Mouse (Mus musculus) stomach, embryonic 14.5 days (tissue): ENCODE measurements around the gene Nfkbil1. TPM values are rescaled to one million over a fixed set of nuclear protein-coding genes. Genes with fewer than 3 reads are reported as not detected.

Source experiments
- ATAC-seq: fragments of 200-750 bp; cut with Nextera tagmentation; 2 replicates; pipeline ENCODE4 v1.8.0; 2017; ENCODE audit warnings: low read depth, moderate TSS enrichment; ENCODE audit not compliant: insufficient number of reproducible peaks, insufficient read depth, low FRiP score
- H3K27ac ChIP-seq: fragments of 300-500 bp; sonication (generic); 2 replicates; pipeline ENCODE4 v1.5.1; 2014; ENCODE audit warnings: mild to moderate bottlenecking, low read length, moderate library complexity, mixed read lengths
- H3K27me3 ChIP-seq: fragments of 300-500 bp; sonication (generic); 2 replicates; pipeline ENCODE4 v1.6.1; 2014; ENCODE audit warnings: low read length, control low read depth, mixed read lengths; ENCODE audit not compliant: control insufficient read depth, insufficient read depth
- H3K36me3 ChIP-seq: fragments of 300-500 bp; sonication (generic); 2 replicates; pipeline ENCODE4 v1.6.1; 2014; ENCODE audit warnings: mild to moderate bottlenecking, control low read depth, low read length, moderate library complexity, mixed read lengths; ENCODE audit not compliant: control insufficient read depth, insufficient read depth
- H3K4me1 ChIP-seq: fragments of 300-500 bp; sonication (generic); 2 replicates; pipeline ENCODE4 v1.6.1; 2014; ENCODE audit warnings: low read length, control low read depth, mixed read lengths; ENCODE audit not compliant: control insufficient read depth, insufficient read depth
- H3K4me2 ChIP-seq: fragments of 300-500 bp; sonication (generic); replicated peaks from 2 replicates; pipeline ENCODE4 v1.6.1; 2014; ENCODE audit warnings: low read depth, low read length, control low read depth
- H3K4me3 ChIP-seq: fragments of 300-500 bp; sonication (generic); 2 replicates; pipeline ENCODE4 v1.5.1; 2014; ENCODE audit warnings: low read depth, low read length, control low read depth
- H3K9ac ChIP-seq: fragments of 300-500 bp; sonication (generic); replicated peaks from 2 replicates; pipeline ENCODE4 v1.6.1; 2014; ENCODE audit warnings: low read depth, mild to moderate bottlenecking, control low read depth, low read length, moderate library complexity, mixed read lengths
- H3K9me3 ChIP-seq: fragments of 300-500 bp; sonication (generic); 2 replicates; pipeline ENCODE4 v1.6.1; 2016; ENCODE audit warnings: low read depth, low read length, control low read depth; ENCODE audit not compliant: control insufficient read depth
- WGBS: fragments of 180-500 bp; shearing (Covaris S2); extraction: QIAGEN DNeasy Blood & Tissue Kit; methylation state at CpG from one replicate; pipeline ENCODE4 v1.1.7; 2014; 5-methylcytosine and 5-hydroxymethylcytosine counted together
- polyA plus RNA-seq: library from polyadenylated mRNA; unstranded; fragments of >200 nt; fragmentation: Nextera tagmentation; extraction: Ambion mirVana; gene quantifications from 2 replicates; pipeline ENCODE4 v1.2.1, GENCODE M21; 2014

Nfkbil1 gene
- polyA plus RNA-seq, 1 experiment from 2014 or later: 3.5 TPM

GRCm38 (mm10) chr17:35257378-35257777 is 21.8 kb upstream of the Nfkbil1 start:
- Histone ChIP-seq H3K36me3 (peaks cover 19% of the 10 kb centered on the region), H3K27ac (no peak overlapping the region), H3K9ac (no peak overlapping the region), H3K4me1 (no peaks in the 10 kb centered on the region), H3K9me3 (no peaks in the 10 kb centered on the region), H3K4me2 (no peak overlapping the region), H3K4me3 (no peak overlapping the region), H3K27me3 (no peaks in the 10 kb centered on the region)
- 64% methylated on average over 1 of the region's 1 CpGs for WGBS
- ATAC-seq: no peak

GRCm38 (mm10) chr17:35255704-35256103 is 20.1 kb upstream of the Nfkbil1 start:
- Histone ChIP-seq H3K27ac (no peak overlapping the region), H3K4me3 (no peak overlapping the region), H3K4me2 (no peak overlapping the region), H3K4me1 (no peaks in the 10 kb centered on the region), H3K36me3 (peaks cover 34% of the 10 kb centered on the region), H3K9ac (no peak overlapping the region), H3K27me3 (no peaks in the 10 kb centered on the region), H3K9me3 (no peaks in the 10 kb centered on the region)
- ATAC-seq: no peak
- 52% methylated on average over 4 of the region's 4 CpGs for WGBS

DNA sequence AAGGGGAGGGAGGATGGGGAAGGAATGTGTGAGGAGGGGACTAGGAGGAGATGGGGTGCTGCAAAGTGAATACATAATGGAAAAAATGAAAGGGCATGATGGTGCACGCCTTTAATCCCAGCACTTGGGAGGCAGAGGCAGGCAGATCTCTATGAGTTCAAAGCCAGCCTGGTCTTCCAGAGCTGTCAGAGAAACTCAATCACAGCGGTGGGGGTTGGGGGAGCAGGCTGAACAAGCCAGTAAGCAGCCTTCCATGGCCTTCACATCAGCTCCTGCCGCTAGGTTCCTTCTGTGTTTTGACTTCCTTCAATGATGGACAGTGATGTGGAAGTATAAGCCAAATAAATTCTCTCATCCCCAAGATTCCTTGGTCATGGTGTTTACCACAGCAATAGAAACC is 19.7 kb upstream of the Nfkbil1 start:
- Histone ChIP-seq H3K4me3 (no peak overlapping the region), H3K27me3 (no peaks in the 10 kb centered on the region), H3K27ac (no peak overlapping the region), H3K4me1 (no peaks in the 10 kb centered on the region), H3K9me3 (no peaks in the 10 kb centered on the region), H3K4me2 (no peak overlapping the region), H3K9ac (no peak overlapping the region), H3K36me3 (peaks cover 38% of the 10 kb centered on the region)
- no peak for ATAC-seq
- 72% methylated on average over 3 of the region's 3 CpGs for WGBS

DNA sequence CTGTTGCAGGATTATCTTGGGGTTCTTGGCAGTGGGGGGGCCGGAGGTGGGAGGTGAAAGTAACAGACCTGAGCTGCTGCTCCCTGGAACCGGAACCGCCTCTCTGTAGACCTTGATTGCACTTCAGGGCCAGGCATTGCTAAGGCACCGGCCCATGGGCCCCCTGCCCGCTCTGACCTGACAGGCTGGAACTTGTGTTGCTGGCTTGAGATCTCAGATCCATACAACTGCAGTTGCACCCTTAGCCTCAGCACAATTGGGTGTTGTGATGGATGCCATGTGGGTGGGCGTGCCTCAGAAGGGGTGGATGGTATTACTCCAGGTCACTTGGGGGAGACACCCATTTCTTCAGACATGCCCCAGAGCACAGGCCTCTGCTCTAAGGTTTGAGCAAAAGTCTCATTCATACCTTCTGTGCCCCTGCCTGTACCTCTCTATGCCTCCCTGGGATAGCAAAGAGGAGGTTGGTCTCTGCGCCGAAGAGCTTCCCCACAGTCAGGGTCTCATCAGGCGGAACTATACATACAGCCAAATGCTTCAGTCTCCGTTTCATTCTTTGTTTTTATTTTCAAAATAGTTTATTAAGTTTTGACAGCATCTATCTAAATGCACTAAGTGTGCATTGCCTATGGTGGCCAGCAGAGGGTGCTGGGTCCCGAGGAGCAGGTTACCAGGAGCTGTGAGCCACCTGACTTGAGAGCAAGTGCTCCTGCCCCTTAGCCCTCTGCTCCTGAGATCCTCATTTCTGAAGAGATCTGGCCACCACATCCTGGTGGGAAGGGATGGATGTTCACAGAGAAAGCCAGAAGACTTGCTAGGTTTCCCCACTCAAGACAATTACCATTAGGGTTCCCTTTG is 18.9 kb upstream of the Nfkbil1 start:
- H3K27ac ChIP-seq: no peak overlapping the region
- H3K4me3 ChIP-seq: no peak overlapping the region
- ATAC-seq: peak; percentile 17; the same call in 1 of the 2 replicates
- H3K4me2 ChIP-seq: no peak overlapping the region
- no peaks in the 10 kb centered on the region for H3K9me3 ChIP-seq
- WGBS: 67% methylated on average over 11 of the region's 11 CpGs
- H3K27me3 ChIP-seq: no peaks in the 10 kb centered on the region
- no peaks in the 10 kb centered on the region for H3K4me1 ChIP-seq
- no peak overlapping the region for H3K9ac ChIP-seq
- H3K36me3 ChIP-seq: peaks cover 46% of the 10 kb centered on the region

DNA sequence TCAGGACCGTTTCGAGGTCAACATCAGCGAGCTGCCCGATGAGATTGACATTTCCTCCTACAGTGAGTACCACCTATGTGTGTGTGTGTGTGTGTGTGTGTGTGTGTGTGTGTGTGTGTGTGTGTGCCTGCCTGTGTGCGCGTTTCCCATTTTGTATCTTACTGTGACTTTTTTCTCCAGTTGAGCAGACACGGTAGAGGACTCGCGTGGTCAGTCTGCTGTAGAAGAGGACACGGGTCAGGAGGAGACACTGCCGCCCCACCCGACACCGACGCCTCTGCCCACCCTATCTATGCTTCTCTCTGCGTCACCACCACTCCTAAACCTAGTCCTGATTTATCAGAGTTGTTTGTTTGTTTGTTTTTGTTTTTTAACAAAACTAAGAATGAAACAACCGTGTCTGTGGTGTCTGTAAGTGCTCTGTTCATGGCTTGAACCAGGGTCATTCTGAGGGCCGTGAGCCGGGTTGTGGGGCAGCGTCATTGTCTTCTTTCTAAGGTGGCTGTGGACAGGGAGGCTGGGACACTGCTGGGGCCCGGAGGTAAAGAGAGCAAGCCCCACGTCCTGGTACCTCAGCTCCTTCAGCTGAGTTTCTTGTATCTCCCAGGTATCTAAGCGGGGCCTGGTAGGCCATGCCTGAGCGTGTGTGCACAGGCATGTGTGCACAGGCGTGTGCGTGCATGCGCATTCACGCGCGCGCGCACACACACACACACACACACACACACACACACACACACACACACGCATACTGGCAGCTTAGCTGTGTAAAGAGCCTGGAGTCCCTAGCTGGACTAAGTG is 17.9 kb upstream of the Nfkbil1 start:
- no peaks in the 10 kb centered on the region for H3K9me3 ChIP-seq
- H3K4me1 ChIP-seq: no peaks in the 10 kb centered on the region
- H3K36me3 ChIP-seq: peaks cover 56% of the 10 kb centered on the region
- no peak overlapping the region for H3K4me2 ChIP-seq
- H3K4me3 ChIP-seq: no peak overlapping the region
- no peaks in the 10 kb centered on the region for H3K27me3 ChIP-seq
- 82% methylated on average over 32 of the region's 32 CpGs for WGBS
- ATAC-seq: 0 out of 2 replicates have a peak, but pooled peaks have one; percentile 1
- no peak overlapping the region for H3K9ac ChIP-seq
- no peak overlapping the region for H3K27ac ChIP-seq

GRCm38 (mm10) chr17:35252619-35253292 is 17.2 kb upstream of the Nfkbil1 start:
- 80% methylated on average over 18 of the region's 18 CpGs for WGBS

DNA sequence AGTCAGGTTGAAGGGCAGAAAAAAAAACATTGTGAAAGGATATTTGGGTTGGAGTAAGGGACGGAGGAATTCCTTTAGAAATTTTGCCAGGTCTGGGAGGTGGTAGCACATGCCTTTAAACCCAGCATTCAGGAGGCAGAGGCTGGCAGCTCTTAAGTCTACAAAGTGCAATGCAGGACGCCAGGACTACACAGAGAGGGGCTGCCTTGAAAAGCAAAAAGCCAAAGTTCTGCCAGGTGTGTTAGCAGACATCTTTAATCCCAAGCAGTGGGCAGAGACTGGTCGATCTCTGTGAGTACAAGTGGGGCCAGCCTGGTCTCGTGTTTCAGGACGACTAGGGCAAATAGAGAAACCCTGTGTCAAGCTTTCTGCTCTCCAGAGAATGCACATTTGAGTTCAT is 16.4 kb upstream of the Nfkbil1 start:
- Histone ChIP-seq H3K4me1 (no peaks in the 10 kb centered on the region), H3K4me2 (no peak overlapping the region), H3K27me3 (no peaks in the 10 kb centered on the region), H3K9ac (no peak overlapping the region), H3K4me3 (no peak overlapping the region), H3K27ac (no peak overlapping the region), H3K9me3 (no peaks in the 10 kb centered on the region), H3K36me3 (peaks cover 71% of the 10 kb centered on the region)
- WGBS: 77% methylated on average over 5 of the region's 5 CpGs
- no peak for ATAC-seq

More at GRCm38 (mm10) chr17:35252619-35253292, 17.2 kb upstream of the Nfkbil1 start:
- Histone ChIP-seq H3K4me1 (no peaks in the 10 kb centered on the region), H3K4me3 (no peak overlapping the region), H3K9ac (no peak overlapping the region), H3K36me3 (peaks cover 63% of the 10 kb centered on the region), H3K27ac (no peak overlapping the region), H3K9me3 (no peaks in the 10 kb centered on the region), H3K27me3 (no peaks in the 10 kb centered on the region), H3K4me2 (no peak overlapping the region)
- no peak for ATAC-seq

- peaks cover 78% of the 10 kb centered on the region for H3K36me3 ChIP-seq
- no peak for ATAC-seq
- WGBS: 77% methylated on average over 15 of the region's 15 CpGs
Measured at GRCm38 (mm10) chr17:35251162-35251719, 15.6 kb upstream of the Nfkbil1 start.

More at GRCm38 (mm10) chr17:35251162-35251719, 15.6 kb upstream of the Nfkbil1 start:
- H3K27me3 ChIP-seq: no peaks in the 10 kb centered on the region
- H3K9me3 ChIP-seq: no peaks in the 10 kb centered on the region
- H3K9ac ChIP-seq: no peak overlapping the region
- H3K27ac ChIP-seq: no peak overlapping the region
- no peak overlapping the region for H3K4me2 ChIP-seq
- no peaks in the 10 kb centered on the region for H3K4me1 ChIP-seq
- no peak overlapping the region for H3K4me3 ChIP-seq
